Mouse (Mus musculus) induced T-regulatory cell, adult 2 months (primary cell): Measurements from ENCODE around the gene Ppm1n.

Experiments
- DNase-seq: peaks from one replicate; pipeline ENCODE4 v3.0.0-alpha.2; 2012; ENCODE audit warnings: low read depth

The Ppm1n gene

GRCm38 (mm10) chr7:19279581-19280114, at the start of gene Ppm1n:
Ppm1n (minus strand) TSS chr7:19280064.
- DNase-seq = peak; percentile 74

DNA sequence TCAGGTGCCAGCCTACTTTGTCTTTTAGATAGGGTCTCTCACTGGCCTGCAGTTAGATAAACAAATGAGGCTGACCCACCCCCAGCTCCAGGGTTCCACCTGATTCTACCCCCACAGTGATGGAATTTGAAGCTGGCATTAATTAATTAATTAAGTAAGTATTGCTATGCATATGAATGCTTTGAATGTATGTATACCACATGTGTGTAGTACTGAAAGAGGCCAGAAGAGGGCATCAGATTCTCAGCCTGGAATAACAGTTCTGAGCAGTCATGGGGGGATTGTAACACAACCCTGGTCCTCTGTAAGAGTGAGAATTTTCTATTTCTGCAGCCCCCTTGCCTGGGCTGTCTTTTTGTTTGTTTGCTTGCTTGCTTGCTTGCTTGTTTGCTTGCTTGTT, 48.6 kb upstream of the Ppm1n start:
- DNase-seq = peak; percentile 78

GRCm38 (mm10) chr7:19327782-19328181, 47.9 kb upstream of the Ppm1n start:
- DNase-seq = peak; percentile 44

DNA sequence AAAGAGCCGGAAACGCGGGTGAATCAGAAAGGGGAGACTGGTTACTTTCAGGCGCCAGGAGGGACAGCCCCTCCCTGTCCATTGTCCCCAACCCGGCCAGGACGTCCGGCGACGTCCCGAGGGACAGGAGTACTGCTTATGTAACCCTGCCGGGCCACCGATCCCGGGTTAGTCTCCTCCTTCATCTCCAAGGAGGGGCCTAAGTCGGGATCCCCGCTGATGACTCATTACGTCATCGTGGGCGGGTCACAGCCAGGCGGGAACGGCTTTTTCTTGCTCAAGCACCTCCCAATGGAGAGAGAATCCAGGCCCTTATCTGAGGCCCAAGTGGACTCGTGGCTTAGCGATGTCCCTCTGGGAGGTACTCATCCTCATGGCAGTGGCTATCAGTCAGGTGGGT, 47.3 kb upstream of the Ppm1n start:
- peak; percentile 78 for DNase-seq

GRCm38 (mm10) chr7:19326359-19326758, 46.5 kb upstream of the Ppm1n start:
- DNase-seq = peak; percentile 91

- DNase-seq = peak; percentile 91
These were observed 45.7 kb upstream of the Ppm1n start for GRCm38 (mm10) chr7:19325262-19326199.

DNA sequence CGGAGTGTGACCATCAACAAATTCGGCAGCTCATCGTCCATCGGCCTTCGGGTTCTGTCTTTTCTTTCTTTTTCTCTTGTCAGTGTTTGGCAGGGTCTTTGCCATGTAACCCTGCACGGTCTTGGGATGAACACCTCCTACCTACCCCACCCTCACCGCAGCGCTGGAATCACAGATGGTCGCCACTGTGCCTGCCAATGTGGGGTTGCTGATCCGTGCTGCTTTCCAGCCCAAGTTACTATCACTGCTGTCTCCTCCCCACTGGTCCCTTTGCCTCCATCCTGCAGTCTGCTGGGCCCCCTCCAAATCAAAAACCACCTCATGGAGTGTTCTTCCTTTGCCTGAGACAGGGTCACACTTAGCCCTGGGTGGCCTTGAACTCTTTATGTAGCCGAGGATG, 44.4 kb upstream of the Ppm1n start:
- no peak for DNase-seq

DNA sequence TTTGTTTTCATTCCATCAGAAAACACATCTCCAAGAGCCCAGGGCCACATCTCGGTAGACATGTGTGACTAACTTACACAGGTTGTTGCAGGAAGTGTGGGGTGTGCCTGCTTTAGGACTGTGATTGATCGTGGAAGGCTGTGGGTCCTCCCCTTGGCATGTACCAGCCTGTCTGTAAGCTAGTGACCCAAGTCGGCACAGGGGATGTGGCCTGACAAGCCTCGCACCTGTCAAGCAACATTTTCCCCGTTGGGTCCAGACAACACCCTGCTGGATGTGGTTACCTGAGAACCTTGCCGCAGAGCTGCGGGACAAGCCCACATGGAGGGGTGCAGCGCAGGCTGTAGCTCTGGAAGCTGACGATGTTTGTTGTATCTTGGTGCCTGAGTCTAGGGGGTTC, 42.6 kb upstream of the Ppm1n start:
- peak; percentile 70 for DNase-seq

DNA sequence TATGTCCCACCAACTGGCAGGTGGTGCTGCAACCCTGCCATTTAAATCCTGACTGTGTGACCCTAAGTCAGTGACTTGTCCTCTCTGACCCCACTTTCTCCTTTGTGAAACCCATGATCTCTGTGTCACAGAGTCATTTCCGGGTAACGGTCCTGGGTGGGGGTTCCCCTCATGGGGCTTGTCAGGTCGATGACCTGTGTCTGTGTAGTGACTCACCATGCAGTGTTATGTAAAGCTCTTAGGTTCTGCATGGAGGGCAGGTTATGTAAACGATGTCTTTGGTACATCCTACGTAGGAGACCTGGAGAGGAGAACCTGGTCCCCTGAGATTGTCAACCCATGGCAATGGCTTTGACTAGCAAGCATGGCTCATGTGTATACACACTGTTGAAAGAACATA, 41.6 kb upstream of the Ppm1n start:
- DNase-seq = peak; percentile 93

GRCm38 (mm10) chr7:19320637-19321036, 40.8 kb upstream of the Ppm1n start:
- no peak for DNase-seq

DNA sequence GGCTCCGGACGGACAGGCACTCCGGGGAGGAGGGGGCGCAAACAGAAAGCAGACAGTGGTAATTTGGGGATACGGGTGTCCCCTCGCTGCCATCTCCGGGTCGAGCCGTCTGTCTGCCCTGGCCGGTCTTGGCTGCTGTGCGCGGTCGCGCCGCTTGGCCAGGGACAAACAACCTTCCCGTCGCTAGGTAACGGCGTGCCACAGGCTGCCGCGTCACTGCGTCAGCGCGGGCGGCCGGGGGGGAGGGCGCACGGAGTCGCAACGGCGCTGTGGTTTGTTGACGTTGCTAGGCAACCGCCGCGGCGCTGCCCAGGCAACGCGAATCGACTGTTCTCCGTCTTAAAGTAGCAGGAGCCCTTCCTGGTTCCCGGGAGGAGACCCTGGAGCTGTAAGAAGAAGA, 40.0 kb upstream of the Ppm1n start:
- DNase-seq = peak; percentile 98

DNA sequence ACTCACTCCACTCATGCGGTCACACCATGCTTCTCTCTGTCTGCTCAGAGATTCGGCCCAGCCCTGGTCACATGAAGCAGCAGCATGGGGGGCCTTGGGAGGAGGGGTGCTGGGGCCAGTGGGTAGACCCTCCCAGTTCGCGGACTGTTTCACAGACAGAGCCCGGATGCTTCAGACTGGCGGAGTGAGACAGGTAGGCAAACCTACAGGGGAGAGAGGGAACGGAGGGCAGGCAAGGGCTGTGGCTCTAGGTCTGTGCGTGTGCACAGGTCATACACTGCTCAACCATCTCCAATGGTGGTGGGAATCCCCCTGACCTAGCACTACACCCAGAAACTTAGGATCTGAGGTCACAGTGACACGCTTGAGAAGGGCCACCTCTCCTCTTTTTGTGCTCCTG, 39.6 kb upstream of the Ppm1n start:
- DNase-seq = peak; percentile 92

GRCm38 (mm10) chr7:19318676-19319075, 38.8 kb upstream of the Ppm1n start:
- no peak for DNase-seq

- no peak for DNase-seq
These were observed 38.3 kb upstream of the Ppm1n start for GRCm38 (mm10) chr7:19318201-19318600.

DNA sequence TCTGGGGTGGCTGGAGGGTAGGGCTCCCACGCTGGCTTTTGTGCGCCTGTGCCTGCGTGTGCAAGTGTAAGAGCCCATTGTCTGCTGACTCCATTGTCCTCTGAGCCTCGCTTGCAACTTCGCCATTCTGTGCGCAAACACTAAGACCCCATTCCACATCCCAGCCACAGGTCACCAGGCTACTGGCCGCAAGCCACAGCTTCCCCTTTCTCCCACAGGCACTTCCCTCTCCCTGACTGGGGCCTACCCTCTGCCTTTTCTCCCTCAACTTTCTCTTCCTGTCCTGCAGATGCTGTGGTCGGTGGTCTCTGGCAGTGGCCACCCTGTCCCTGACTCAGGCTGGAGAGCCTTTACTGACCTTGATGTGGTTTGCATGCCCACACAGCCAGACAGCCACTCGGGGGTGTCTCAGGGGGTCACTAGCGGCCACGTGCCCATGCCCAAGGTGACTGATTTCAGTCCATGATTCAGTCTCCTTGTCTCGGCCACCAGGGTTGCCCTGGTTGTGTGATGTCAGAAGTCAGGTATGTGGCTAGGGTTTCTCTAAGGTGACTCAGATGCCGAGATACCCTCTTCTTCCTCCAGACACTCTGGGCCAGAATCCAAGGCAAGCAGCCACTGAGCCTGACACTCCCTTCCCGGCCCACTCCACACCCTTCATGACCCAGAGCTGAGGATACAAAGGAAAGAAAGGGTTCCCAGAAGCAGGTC, 36.7 kb upstream of the Ppm1n start:
- peak; percentile 49 for DNase-seq

DNA sequence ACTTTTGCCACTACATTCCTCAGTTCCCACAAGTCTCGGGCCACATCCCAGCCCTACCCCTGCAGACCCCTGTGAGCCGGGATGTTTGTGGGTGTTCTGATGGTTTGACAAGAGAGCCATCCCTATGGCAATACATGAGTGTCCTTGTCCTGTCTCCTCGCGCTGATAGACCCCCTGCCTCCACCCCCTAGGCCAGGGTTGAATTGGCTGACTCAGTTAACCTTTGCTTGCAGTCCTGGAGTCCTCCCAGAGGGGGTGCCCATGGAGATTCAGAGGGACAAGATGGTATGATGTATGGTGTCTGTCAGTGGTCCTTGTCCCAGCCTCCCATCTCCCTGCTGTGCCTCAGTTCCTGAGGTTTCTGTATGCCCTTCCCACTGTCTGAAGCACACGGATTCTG, 34.2 kb upstream of the Ppm1n start:
- DNase-seq = no peak

DNA sequence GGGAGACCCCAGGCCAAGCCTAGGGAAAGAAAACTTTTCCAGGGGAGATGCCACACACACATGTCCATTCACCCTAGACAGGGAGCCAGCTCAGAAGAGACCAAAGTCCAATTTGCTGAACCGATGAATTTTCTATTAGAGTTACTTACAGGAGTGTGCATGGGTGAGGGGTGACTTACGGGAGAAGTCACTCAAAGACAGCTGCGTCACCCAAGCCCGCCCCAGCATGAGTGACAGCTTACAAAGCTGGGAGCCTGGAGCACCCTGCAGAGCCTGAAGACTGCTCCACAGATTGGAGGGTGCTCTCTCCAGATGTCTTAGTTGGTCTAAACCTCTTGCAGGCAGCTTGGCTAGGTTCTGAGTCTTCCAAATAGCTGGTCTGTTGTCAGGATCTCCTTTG, 32.1 kb upstream of the Ppm1n start:
- DNase-seq = peak; percentile 41

GRCm38 (mm10) chr7:19309884-19310641, 30.2 kb upstream of the Ppm1n start, which contains the start of gene Fosb:
Fosb (minus strand) TSS chr7:19310051.
- peak; percentile 99 for DNase-seq

DNA sequence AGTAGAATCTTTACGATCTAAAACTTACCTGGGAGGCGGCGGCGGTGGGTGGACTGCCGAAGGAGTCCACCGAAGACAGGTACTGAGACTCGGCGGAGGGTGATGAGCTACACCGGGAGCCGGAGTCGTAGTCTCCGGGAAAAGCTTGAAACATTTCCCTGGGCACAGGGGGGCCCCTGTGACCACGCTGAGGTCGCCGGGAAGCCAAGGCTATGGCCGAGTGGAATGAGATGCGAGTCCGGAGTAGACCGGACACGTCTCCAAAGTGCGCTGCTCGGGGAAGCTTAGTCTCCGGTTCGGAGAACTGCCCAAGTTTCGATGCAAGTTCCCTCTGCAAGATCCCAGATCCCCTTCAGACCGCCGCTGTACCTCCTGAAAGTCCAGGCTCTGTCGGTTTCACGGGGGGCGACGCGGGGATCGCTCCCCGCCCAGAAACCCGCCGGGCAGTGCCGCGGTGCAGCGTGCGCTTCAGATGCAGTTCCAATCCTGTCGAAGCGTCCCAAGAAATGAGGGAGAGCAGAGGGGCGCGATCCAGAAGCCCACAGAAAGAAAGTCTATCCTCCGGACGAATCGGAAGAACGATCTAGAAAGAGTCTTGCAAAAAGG, 29.5 kb upstream of the Ppm1n start:
- no peak for DNase-seq

GRCm38 (mm10) chr7:19308454-19309277, 28.8 kb upstream of the Ppm1n start:
- peak; percentile 95 for DNase-seq
